Mouse (Mus musculus): ENCODE measurements around the gene Gm45713.
A peak's percentile ranks its signal among the peaks of the same experiment; 100 is the strongest.
"Not testable (repeated sequence)": the region's sequence is repeated elsewhere in the genome, so short reads cannot be mapped to it uniquely, and the experiment has no call there.

Gm45713 gene

GRCm38 (mm10) chr7:45124224-45125143, 11.5 kb downstream of the Gm45713 start, which contains the start of gene Rps11:
TSS of gene Rps11 (minus strand) at chr7:45124439.
- DNase-seq (ENCODE audit: low spot score in 2 of 2): peak; percentile 98

GRCm38 (mm10) chr7:45123186-45123570, 12.9 kb downstream of the Gm45713 start:
- no peak for DNase-seq (ENCODE audit: low spot score in 2 of 2)

DNA sequence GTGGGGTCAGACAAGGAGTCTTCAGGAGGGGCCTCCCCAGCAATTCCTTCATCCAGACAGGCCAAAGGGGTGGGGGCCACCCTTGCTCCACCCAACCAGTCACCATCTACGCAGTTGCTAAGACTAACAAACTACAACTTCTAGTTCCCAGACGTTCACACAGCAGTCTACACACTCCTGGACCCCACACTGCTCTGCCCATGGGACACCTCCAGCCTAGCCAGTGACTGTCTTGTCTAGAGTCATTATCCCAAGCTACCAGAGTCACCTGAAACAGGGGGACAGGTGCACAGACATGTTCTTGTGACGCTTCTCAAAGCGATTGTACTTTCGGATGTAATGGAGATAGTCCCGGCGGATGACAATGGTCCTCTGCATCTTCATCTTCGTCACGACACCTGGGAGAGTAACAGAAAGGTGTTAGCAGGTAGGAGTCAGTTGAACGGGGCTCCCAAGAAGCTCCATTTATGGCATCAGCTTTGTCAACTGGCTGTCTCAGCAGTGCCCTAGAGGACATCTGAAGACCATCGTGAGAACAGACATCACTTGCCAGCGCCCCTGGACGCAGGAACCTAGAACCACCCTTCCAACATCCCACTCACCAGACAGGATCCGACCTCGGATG, 13.4 kb downstream of the Gm45713 start:
- DNase-seq (ENCODE audit: low spot score in 2 of 2): no peak

- DNase-seq (ENCODE audit: low spot score in 2 of 2): no peak
Measured at GRCm38 (mm10) chr7:45121966-45122365, 14.1 kb downstream of the Gm45713 start.

DNA sequence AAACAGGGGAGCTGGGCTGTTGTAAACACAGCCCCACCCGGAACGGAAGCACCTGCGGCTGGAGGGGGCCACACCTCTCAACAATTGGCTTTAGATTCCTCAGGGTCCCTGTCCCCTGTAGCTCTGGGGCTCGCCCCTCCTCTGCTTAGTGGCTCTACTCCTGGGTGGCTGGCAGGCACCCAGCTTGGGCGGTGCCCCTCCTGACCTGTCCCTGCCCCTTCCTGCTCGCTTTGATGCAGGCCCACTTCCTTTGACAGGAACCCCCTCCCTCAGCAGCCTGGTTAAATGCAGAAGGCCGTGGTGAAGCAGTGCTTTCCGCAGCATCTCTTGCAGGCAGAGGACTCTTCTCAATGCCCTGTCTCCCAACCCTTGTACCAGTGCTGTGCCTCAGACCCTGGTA, 14.6 kb downstream of the Gm45713 start:
- DNase-seq (ENCODE audit: low spot score in 2 of 2): no peak

DNA sequence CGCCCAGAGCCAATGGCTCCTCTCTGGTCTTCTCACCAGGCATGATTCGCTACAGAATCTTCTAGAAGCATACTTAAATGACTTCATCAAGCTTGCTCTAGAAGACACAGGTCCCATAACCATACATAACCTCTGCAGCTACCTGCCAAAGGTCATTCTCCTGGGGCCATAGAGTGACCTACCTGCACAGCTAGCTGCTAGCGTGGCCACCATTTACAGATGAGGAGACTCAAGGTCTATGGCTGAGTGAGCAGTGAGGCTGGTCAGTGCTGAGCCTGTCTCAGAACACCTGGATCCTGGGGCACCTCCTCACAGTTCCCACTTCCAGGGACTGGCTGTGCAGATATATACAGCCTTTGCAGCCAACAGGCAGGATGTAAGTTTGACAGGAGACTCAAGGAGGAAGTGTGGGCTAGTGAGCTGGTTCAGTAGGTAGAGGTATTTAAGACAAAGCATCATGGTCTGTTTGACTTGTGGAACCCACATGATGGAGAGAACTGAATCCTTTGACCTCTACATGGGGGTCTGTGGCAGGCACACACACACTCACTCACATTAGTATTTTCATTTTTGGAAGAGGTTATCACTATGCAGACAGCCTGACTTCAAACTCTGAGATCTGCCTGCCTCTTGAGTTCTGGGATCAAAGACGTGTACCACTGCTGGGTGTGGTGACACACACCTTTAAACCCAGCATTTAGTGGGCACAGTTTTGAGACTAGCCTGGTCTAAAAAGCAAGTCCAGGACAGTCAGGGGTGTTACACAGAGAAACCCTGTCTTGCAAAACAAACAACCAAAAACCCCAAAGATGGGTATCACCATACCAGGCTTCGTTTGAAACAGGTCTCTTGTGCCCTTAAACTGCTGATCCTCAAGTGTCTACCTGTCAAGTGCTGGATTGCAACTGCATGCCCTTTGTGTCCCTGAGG, 16.0 kb downstream of the Gm45713 start:
- no peak for DNase-seq (ENCODE audit: low spot score in 2 of 2)

GRCm38 (mm10) chr7:45118336-45118735, 17.7 kb downstream of the Gm45713 start:
- DNase-seq (ENCODE audit: low spot score in 2 of 2): no peak

GRCm38 (mm10) chr7:45117566-45117965, 18.5 kb downstream of the Gm45713 start:
- DNase-seq (ENCODE audit: low spot score in 2 of 2): no peak

GRCm38 (mm10) chr7:45113476-45113875, 22.6 kb downstream of the Gm45713 start:
- DNase-seq (ENCODE audit: low spot score in 2 of 2): no peak

GRCm38 (mm10) chr7:45112529-45112928, 23.5 kb downstream of the Gm45713 start:
- DNase-seq (ENCODE audit: low spot score in 2 of 2): no peak

DNA sequence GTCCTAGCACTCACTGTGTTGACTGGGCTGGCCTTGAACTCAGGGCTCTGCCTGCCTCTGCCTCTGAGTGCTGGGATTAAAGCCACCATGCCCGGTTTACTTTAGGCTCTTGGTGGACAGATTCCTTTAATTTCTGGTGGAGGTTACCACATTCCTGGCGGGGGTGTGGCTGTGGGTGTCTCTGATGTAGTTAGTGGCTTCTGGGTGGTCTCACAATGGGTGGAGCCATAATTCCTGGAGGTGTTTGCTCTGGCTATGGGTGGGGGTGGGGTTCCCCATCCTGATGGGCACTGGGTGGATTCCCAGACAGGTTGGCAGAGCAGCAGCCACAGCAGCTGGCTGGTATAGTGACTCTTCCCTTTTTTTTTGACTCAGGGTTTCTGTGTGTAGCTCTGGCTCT, 24.1 kb downstream of the Gm45713 start:
- DNase-seq (ENCODE audit: low spot score in 2 of 2): no peak

GRCm38 (mm10) chr7:45110089-45110488, 25.9 kb downstream of the Gm45713 start:
- DNase-seq (ENCODE audit: low spot score in 2 of 2): not testable (repeated sequence)

DNA sequence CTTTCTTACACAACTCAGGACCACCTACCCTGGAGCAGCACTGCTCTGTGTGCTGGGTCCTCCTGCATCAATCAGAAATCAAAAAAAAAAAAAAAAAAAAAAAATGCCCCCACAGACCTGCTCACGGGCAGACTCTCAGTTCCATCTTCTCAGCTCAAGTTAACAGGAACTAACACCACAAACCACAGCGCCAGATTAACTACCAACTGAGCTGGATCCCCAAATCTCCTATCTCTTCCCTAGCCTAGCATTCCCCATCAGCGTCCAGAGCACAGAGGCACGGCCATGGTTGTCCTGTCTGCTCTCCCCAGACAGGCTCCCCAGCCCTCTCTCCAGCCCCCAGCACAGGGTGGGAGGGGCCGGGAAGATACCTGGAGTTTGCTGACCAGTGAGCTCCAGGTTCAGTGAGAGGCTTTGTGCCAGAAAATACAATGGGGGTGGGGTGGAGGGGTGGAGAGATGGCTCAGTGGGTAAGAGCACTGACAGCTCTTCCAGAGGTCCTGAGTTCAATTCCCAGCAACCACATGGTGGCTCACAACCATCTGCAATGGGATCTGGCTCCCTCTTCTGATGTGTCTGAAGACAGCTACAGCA, 28.9 kb downstream of the Gm45713 start:
- no peak for DNase-seq (ENCODE audit: low spot score in 2 of 2)

- DNase-seq (ENCODE audit: low spot score in 2 of 2): no peak
Measured at GRCm38 (mm10) chr7:45106441-45106840, 29.6 kb downstream of the Gm45713 start.

- no peak for DNase-seq (ENCODE audit: low spot score in 2 of 2)
Measured at GRCm38 (mm10) chr7:45105491-45105890, 30.5 kb downstream of the Gm45713 start.

GRCm38 (mm10) chr7:45104941-45105340, 31.1 kb downstream of the Gm45713 start:
- DNase-seq (ENCODE audit: low spot score in 2 of 2): no peak

GRCm38 (mm10) chr7:45103652-45104180, 32.3 kb downstream of the Gm45713 start, which contains the start of gene Fcgrt:
TSS of gene Fcgrt (minus strand) at chr7:45103851.
- peak in 1 of 2 experiments; percentile 48 for DNase-seq (ENCODE audit: low spot score in 2 of 2)

- DNase-seq (ENCODE audit: low spot score in 2 of 2): no peak
Measured at GRCm38 (mm10) chr7:45102940-45103585, 33.0 kb downstream of the Gm45713 start.

DNA sequence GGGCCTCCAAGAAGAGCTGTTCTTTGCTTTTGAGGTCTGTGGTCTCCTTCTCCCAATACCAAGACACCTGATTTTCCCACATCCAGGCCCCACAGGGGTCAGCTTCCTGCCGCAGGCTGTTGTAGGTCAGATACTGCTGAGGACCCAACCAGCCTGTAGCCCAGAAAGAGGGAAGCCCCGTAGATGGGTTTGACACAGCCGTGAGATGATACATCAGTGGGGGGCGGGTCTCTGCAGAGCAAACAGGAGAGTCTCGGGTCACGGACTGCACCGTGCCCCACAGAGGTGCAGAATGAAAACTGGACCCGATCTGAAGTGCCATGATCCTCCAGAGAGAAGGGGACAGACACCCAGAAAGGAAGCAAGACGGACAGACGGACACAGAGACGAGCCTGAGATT, 33.6 kb downstream of the Gm45713 start:
- no peak for DNase-seq (ENCODE audit: low spot score in 2 of 2)

DNA sequence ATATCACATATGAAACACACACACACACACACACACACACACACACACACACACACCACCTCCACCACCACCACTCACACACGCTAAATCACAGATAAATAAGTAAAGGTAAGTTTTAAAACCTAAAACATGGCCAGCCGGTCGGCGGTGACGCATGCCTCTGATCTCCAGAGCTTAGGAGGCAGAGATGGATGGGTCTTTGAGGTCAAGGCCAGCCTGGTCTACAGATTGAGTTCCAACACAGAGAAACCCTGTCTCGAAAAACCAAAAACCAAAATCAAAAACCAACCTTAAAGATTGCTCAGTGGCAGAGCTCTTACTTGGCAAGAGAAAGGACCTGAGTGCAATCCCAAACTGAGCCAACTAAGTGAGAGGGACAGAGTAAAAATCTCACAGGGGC, 36.0 kb downstream of the Gm45713 start:
- DNase-seq (ENCODE audit: low spot score in 2 of 2): no peak

All from right cerebral cortex, postnatal 36 days (tissue).